Mouse (Mus musculus) liver, postnatal 0 days (tissue): ENCODE data around the gene Tmc8. TPM values are rescaled to one million over a fixed set of nuclear protein-coding genes. Genes with fewer than 3 reads are reported as not detected.

ENCODE experiments used
- ATAC-seq: fragments of 200-750 bp; cut with Nextera tagmentation; 2 replicates; pipeline ENCODE4 v1.8.0; 2017; ENCODE audit warnings: mild to moderate bottlenecking, moderate library complexity
- DNase-seq: peaks from one replicate; pipeline ENCODE4 v3.0.0-alpha.2; 2016
- H3K27ac ChIP-seq: fragments of 300-500 bp; sonication (generic); 2 replicates; pipeline ENCODE4 v1.5.1; 2014; ENCODE audit warnings: antibody characterized with exemption, moderate library complexity, mild to moderate bottlenecking, low read depth
- H3K27me3 ChIP-seq: fragments of 300-500 bp; sonication (generic); 2 replicates; pipeline ENCODE4 v1.6.1; 2014; ENCODE audit warnings: low read length, control low read depth, mixed read lengths; ENCODE audit not compliant: insufficient read depth
- H3K36me3 ChIP-seq: fragments of 300-500 bp; sonication (generic); replicated peaks from 2 replicates; pipeline ENCODE4 v1.6.1; 2014; ENCODE audit warnings: mild to moderate bottlenecking, control low read depth, low read length, moderate library complexity, mixed read lengths; ENCODE audit not compliant: insufficient read depth
- H3K4me1 ChIP-seq: fragments of 300-500 bp; sonication (generic); 2 replicates; pipeline ENCODE4 v1.6.1; 2014; ENCODE audit warnings: antibody characterized with exemption, mild to moderate bottlenecking, control low read depth; ENCODE audit not compliant: insufficient read depth
- H3K4me2 ChIP-seq: fragments of 300-500 bp; sonication (generic); 2 replicates; pipeline ENCODE4 v1.6.1; 2014; ENCODE audit warnings: low read depth, mild to moderate bottlenecking, low read length, moderate library complexity, mixed read lengths
- H3K4me3 ChIP-seq: fragments of 300-500 bp; sonication (generic); 2 replicates; pipeline ENCODE4 v1.5.1; 2014; ENCODE audit warnings: low read depth, low read length
- H3K9ac ChIP-seq: fragments of 300-500 bp; sonication (generic); replicated peaks from 2 replicates; pipeline ENCODE4 v1.6.1; 2014; ENCODE audit warnings: mild to moderate bottlenecking, moderate library complexity
- H3K9me3 ChIP-seq: fragments of 300-500 bp; sonication (generic); 2 replicates; pipeline ENCODE4 v1.6.1; 2016; ENCODE audit warnings: mild to moderate bottlenecking, control low read depth, low read length, mixed read lengths
- CTCF ChIP-seq: sonication (generic); IDR thresholded peaks from 2 replicates; pipeline ENCODE4 v1.5.1; 2016; ENCODE audit warnings: antibody characterized with exemption, low read depth
- EP300 ChIP-seq: IDR thresholded peaks from 2 replicates; pipeline ENCODE4 v1.6.1; 2016; ENCODE audit warnings: antibody characterized with exemption, low read depth, mild to moderate bottlenecking
- WGBS: fragments of 180-500 bp; shearing (Covaris S2); extraction: QIAGEN DNeasy Blood & Tissue Kit; methylation state at CpG from one replicate; pipeline ENCODE4 v1.1.7; 2014; ENCODE audit not compliant: insufficient replicate concordance; 5-methylcytosine and 5-hydroxymethylcytosine counted together
- polyA plus RNA-seq: library from polyadenylated mRNA; unstranded; fragments of >200 nt; fragmentation: Nextera tagmentation; extraction: Ambion mirVana; gene quantifications from 2 replicates; pipeline ENCODE4 v1.2.1, GENCODE M21; 2015

Gene Tmc8
- polyA plus RNA-seq, 1 experiment from 2014 or later: 6.8 TPM

- no peak overlapping the region for H3K4me2 ChIP-seq
Measured at GRCm38 (mm10) chr11:117776085-117776792, 5.6 kb upstream of the Tmc8 start.

GRCm38 (mm10) chr11:117777111-117777510 lies 4.8 kb upstream of the Tmc8 start:
- Histone ChIP-seq H3K4me3 (0 out of 2 replicates have a peak overlapping the region, but pooled peaks have one; percentile 9), H3K9me3 (no peaks in the 10 kb centered on the region), H3K27me3 (no peaks in the 10 kb centered on the region), H3K36me3 (peaks cover 62% of the 10 kb centered on the region), H3K9ac (peak overlapping the region; percentile 21; the same call in 1 of the 2 replicates), H3K27ac (peak overlapping the region; percentile 63), H3K4me2 (peak overlapping the region; percentile 97), H3K4me1 (peaks cover 23% of the 10 kb centered on the region)
- no peak for ATAC-seq
- DNase-seq: no peak
- 75% methylated on average over 5 of the region's 5 CpGs for WGBS
- TF ChIP-seq CTCF: no peak
- TF ChIP-seq EP300: no peak

More at GRCm38 (mm10) chr11:117776085-117776792, 5.6 kb upstream of the Tmc8 start:
- DNase-seq: no peak
- peaks cover 69% of the 10 kb centered on the region for H3K36me3 ChIP-seq
- H3K27me3 ChIP-seq: no peaks in the 10 kb centered on the region
- no peak for ATAC-seq
- TF ChIP-seq CTCF: no peak
- no peak for TF ChIP-seq EP300
- no peaks in the 10 kb centered on the region for H3K9me3 ChIP-seq
- H3K27ac ChIP-seq: no peak overlapping the region
- no peak overlapping the region for H3K9ac ChIP-seq
- no peak overlapping the region for H3K4me3 ChIP-seq
- 90% methylated on average over 14 of the region's 14 CpGs for WGBS
- peaks cover 23% of the 10 kb centered on the region for H3K4me1 ChIP-seq

- Histone ChIP-seq H3K9me3 (no peaks in the 10 kb centered on the region), H3K4me1 (peaks cover 23% of the 10 kb centered on the region), H3K27ac (peak overlapping the region; percentile 97), H3K4me2 (peak overlapping the region; percentile 97), H3K4me3 (peak overlapping the region; percentile 82; the same call in 1 of the 2 replicates), H3K27me3 (no peaks in the 10 kb centered on the region), H3K36me3 (peaks cover 55% of the 10 kb centered on the region), H3K9ac (peak overlapping the region; percentile 13; the same call in 1 of the 2 replicates)
- ATAC-seq (no peak), DNase-seq (no peak)
- WGBS: 93% methylated on average over 11 of the region's 11 CpGs
- no peak for TF ChIP-seq CTCF
- TF ChIP-seq EP300: no peak
Measured at GRCm38 (mm10) chr11:117778031-117778430, 3.8 kb upstream of the Tmc8 start.

GRCm38 (mm10) chr11:117778851-117779433 lies 2.9 kb upstream of the Tmc8 start:
- peak overlapping the region; percentile 85 for H3K9ac ChIP-seq
- peak; percentile 73 for DNase-seq
- H3K36me3 ChIP-seq: peaks cover 47% of the 10 kb centered on the region
- 30% methylated on average over 12 of the region's 12 CpGs for WGBS
- H3K27ac ChIP-seq: peak overlapping the region; percentile 97
- H3K9me3 ChIP-seq: no peaks in the 10 kb centered on the region
- peaks cover 27% of the 10 kb centered on the region for H3K4me1 ChIP-seq
- no peak for TF ChIP-seq CTCF
- TF ChIP-seq EP300: no peak
- no peaks in the 10 kb centered on the region for H3K27me3 ChIP-seq
- no peak for ATAC-seq
- peak overlapping the region; percentile 82 for H3K4me3 ChIP-seq
- peak overlapping the region; percentile 97 for H3K4me2 ChIP-seq

- no peaks in the 10 kb centered on the region for H3K27me3 ChIP-seq
- peaks cover 48% of the 10 kb centered on the region for H3K36me3 ChIP-seq
- 2% methylated on average over 37 of the region's 38 CpGs for WGBS
- H3K27ac ChIP-seq: peak overlapping the region; percentile 97
- ATAC-seq: peak; percentile 26
- peak; percentile 80 for DNase-seq
- H3K9me3 ChIP-seq: no peaks in the 10 kb centered on the region
- peak overlapping the region; percentile 85 for H3K9ac ChIP-seq
- H3K4me3 ChIP-seq: peak overlapping the region; percentile 82
- peak overlapping the region; percentile 97 for H3K4me2 ChIP-seq
- TF ChIP-seq CTCF (no peak), EP300 (no peak)
- peaks cover 30% of the 10 kb centered on the region for H3K4me1 ChIP-seq
Measured at GRCm38 (mm10) chr11:117779434-117780198, 2.3 kb upstream of the Tmc8 start.

- Histone ChIP-seq H3K9me3 (no peaks in the 10 kb centered on the region), H3K4me3 (peak overlapping the region; percentile 82), H3K9ac (peak overlapping the region; percentile 85), H3K27ac (peak overlapping the region; percentile 97), H3K27me3 (no peaks in the 10 kb centered on the region), H3K4me2 (peak overlapping the region; percentile 97), H3K36me3 (peaks cover 48% of the 10 kb centered on the region), H3K4me1 (peaks cover 30% of the 10 kb centered on the region)
- DNase-seq (no peak), ATAC-seq (peak; percentile 1)
- 0% methylated on average over 17 of the region's 17 CpGs for WGBS
- TF ChIP-seq CTCF (no peak), EP300 (no peak)
Measured at GRCm38 (mm10) chr11:117780199-117780515, 1.7 kb upstream of the Tmc8 start.
